ENCODE assay signal across 11 mouse cellular contexts in genomic region chr2:168679381-168680199, GRCm38 (mm10).
DNase-seq lines count a peak whose midpoint lies in the region; ATAC-seq and TF ChIP-seq lines count a peak whose summit lies in the region.
"Had no signal": no experiment of that assay in that cellular context is flagged by ENCODE, and none has a peak within 500 bp of the region (broad histone marks: within the 10 kb centered on the region; RNA-seq: fewer than 3 reads in every experiment).

No protein-coding gene starts in this region.

- H3K9me3 ChIP-seq in hindbrain, embryonic 10.5 days, result peaks cover 10% of the 10 kb centered on the region; the same call in 1 of the 2 replicates
- H3K9me3 ChIP-seq in midbrain, postnatal 0 days (ENCODE audit: low read length), result no peaks in the 10 kb centered on the region

- no peak overlapping the region for H3K4me2 ChIP-seq in midbrain, postnatal 0 days (ENCODE audit: low read depth, low read length, poor library complexity, severe bottlenecking)

- no peak overlapping the region for H3K9ac ChIP-seq in midbrain, postnatal 0 days (replicated peaks; ENCODE audit: low read length, poor library complexity, severe bottlenecking)

- peaks cover 34% of the 10 kb centered on the region for H3K36me3 ChIP-seq in hindbrain, embryonic 10.5 days
- H3K36me3 ChIP-seq in midbrain, postnatal 0 days (ENCODE audit: insufficient read depth, low read length), result peaks cover 14% of the 10 kb centered on the region

- TF ChIP-seq CTCF in midbrain, postnatal 0 days (IDR thresholded peaks at IDR 0.05), result peak; percentile 50

- 0 out of 2 replicates have a peak, but pooled peaks cover 6% of the 10 kb centered on the region for H3K27me3 ChIP-seq in hindbrain, embryonic 10.5 days (ENCODE audit: insufficient read depth, poor library complexity, severe bottlenecking)
- H3K27me3 ChIP-seq in midbrain, postnatal 0 days (ENCODE audit: insufficient read depth, low read length), result no peaks in the 10 kb centered on the region

- peak overlapping the region; percentile 86 for H3K27ac ChIP-seq in hindbrain, embryonic 10.5 days
- H3K27ac ChIP-seq in midbrain, postnatal 0 days (ENCODE audit: low read depth, low read length), result peak overlapping the region; percentile 67

- DNase-seq in left cerebral cortex, postnatal 4 days, result peak; percentile 30
- DNase-seq in left cerebral cortex, adult 8-10 months (ENCODE audit: low spot score in 2 of 2), result no peak
- DNase-seq in embryo, embryonic 10 days (ENCODE audit: low spot score), result peak; percentile 64
- peak; percentile 55 for DNase-seq in hindbrain, embryonic 10.5 days (ENCODE audit: low spot score)
- peak; percentile 63 for DNase-seq in midbrain, postnatal 0 days (ENCODE audit: low spot score)
- DNase-seq in adrenal gland, adult 18-20 months (ENCODE audit: low spot score in 2 of 2), result no peak
- DNase-seq in T-cell, adult 2 months (ENCODE audit: low spot score), result no peak
- DNase-seq: adrenal gland, adult 2 months; kidney, postnatal 14 days; thymus, postnatal 4 days had no signal

- H3K4me3 ChIP-seq in hindbrain, embryonic 10.5 days, result peak overlapping the region; percentile 9; the same call in 1 of the 2 replicates
- no peak overlapping the region for H3K4me3 ChIP-seq in midbrain, postnatal 0 days (ENCODE audit: low read depth, low read length)

- intact Hi-C loops in left cerebral cortex, postnatal 4 days (cut with DNase I), result no loop called here

- 46% methylated on average over 19 of the region's 19 CpGs for WGBS in hindbrain, embryonic 10.5 days
- WGBS in midbrain, postnatal 0 days, result 35% methylated on average over 19 of the region's 19 CpGs

- peaks cover 47% of the 10 kb centered on the region for H3K4me1 ChIP-seq in hindbrain, embryonic 10.5 days (replicated peaks)
- H3K4me1 ChIP-seq in midbrain, postnatal 0 days (ENCODE audit: insufficient read depth, low read length), result no peaks in the 10 kb centered on the region

- ATAC-seq in midbrain, postnatal 0 days (ENCODE audit: low FRiP score), result peak; percentile 35
- ATAC-seq in inflammation-experienced regulatory T-cells, adult 6 months, result no peak

Comparison
In these comparisons a context has a peak if more than half of its experiments do, and no peak if none do; other contexts are left out.
1. DNase-seq: peak in left cerebral cortex, postnatal 4 days (single experiment), embryo, embryonic 10 days (single experiment), hindbrain, embryonic 10.5 days (single experiment) and midbrain, postnatal 0 days (single experiment); none in left cerebral cortex, adult 8-10 months (0 of 2), adrenal gland, adult 18-20 months (0 of 2) and T-cell, adult 2 months (single experiment).